Mouse (Mus musculus): ENCODE data around the gene Serpina3g. TPM values are rescaled to one million over a fixed set of nuclear protein-coding genes. Genes with fewer than 3 reads are reported as not detected.
A peak's percentile ranks its signal among the peaks of the same experiment; 100 is the strongest.

The Serpina3g gene
- polyA plus RNA-seq, 1 experiment from 2014 or later, result 0.44 TPM

GRCm38 (mm10) chr12:104261041-104261440, 25.0 kb downstream of the Serpina3g start:
- H3K4me3 ChIP-seq (ENCODE audit: low read depth, low read length), result no peak overlapping the region
- no peaks in the 10 kb centered on the region for H3K9me3 ChIP-seq (ENCODE audit: control insufficient read depth, low read length)
- ATAC-seq (ENCODE audit: low FRiP score) (no peak), DNase-seq (ENCODE audit: low spot score, missing footprints) (no peak)
- no peak overlapping the region for H3K27ac ChIP-seq (ENCODE audit: low read depth, low read length)
- no peak overlapping the region for H3K9ac ChIP-seq (ENCODE audit: low read length)
- H3K4me2 ChIP-seq, result no peak overlapping the region
- H3K36me3 ChIP-seq (ENCODE audit: control insufficient read depth, insufficient read depth, low read length), result no peaks in the 10 kb centered on the region
- no peaks in the 10 kb centered on the region; the same call in 1 of the 2 replicates for H3K4me1 ChIP-seq (ENCODE audit: control insufficient read depth, insufficient read depth, low read length)
- WGBS, result 74% methylated on average over 3 of the region's 3 CpGs
- no peaks in the 10 kb centered on the region for H3K27me3 ChIP-seq (ENCODE audit: control insufficient read depth, insufficient read depth, low read length)

GRCm38 (mm10) chr12:104262863-104263262, 26.8 kb downstream of the Serpina3g start, which contains the start of gene Serpina3i:
Gene Serpina3i (plus strand): TSS chr12:104263122.
- no peak within 1 kb of the TSS for H3K4me2 ChIP-seq
- H3K27me3 ChIP-seq (ENCODE audit: control insufficient read depth, insufficient read depth, low read length), result no peaks in the 10 kb centered on the region
- no peak within 1 kb of the TSS for H3K4me3 ChIP-seq (ENCODE audit: low read depth, low read length)
- H3K9ac ChIP-seq (ENCODE audit: low read length), result no peak within 1 kb of the TSS
- H3K27ac ChIP-seq (ENCODE audit: low read depth, low read length), result no peak within 1 kb of the TSS
- ATAC-seq (ENCODE audit: low FRiP score) (no peak), DNase-seq (ENCODE audit: low spot score, missing footprints) (no peak)
- H3K4me1 ChIP-seq (ENCODE audit: control insufficient read depth, insufficient read depth, low read length), result no peaks in the 10 kb centered on the region; the same call in 1 of the 2 replicates
- H3K9me3 ChIP-seq (ENCODE audit: control insufficient read depth, low read length), result no peaks in the 10 kb centered on the region
- no peaks in the 10 kb centered on the region for H3K36me3 ChIP-seq (ENCODE audit: control insufficient read depth, insufficient read depth, low read length)

- Histone ChIP-seq H3K9ac (ENCODE audit: low read length) (no peak overlapping the region), H3K36me3 (ENCODE audit: control insufficient read depth, insufficient read depth, low read length) (no peaks in the 10 kb centered on the region), H3K27ac (ENCODE audit: low read depth, low read length) (no peak overlapping the region), H3K4me1 (ENCODE audit: control insufficient read depth, insufficient read depth, low read length) (no peaks in the 10 kb centered on the region), H3K9me3 (ENCODE audit: control insufficient read depth, low read length) (no peaks in the 10 kb centered on the region), H3K27me3 (ENCODE audit: control insufficient read depth, insufficient read depth, low read length) (no peaks in the 10 kb centered on the region), H3K4me3 (ENCODE audit: low read depth, low read length) (no peak overlapping the region), H3K4me2 (no peak overlapping the region)
- WGBS, result 90% methylated on average over 3 of the region's 3 CpGs
- DNase-seq (ENCODE audit: low spot score, missing footprints) (no peak), ATAC-seq (ENCODE audit: low FRiP score) (no peak)
These were observed 30.3 kb downstream of the Serpina3g start for GRCm38 (mm10) chr12:104266374-104266773.

- no peak overlapping the region for H3K4me2 ChIP-seq
- ATAC-seq (ENCODE audit: low FRiP score) (no peak), DNase-seq (ENCODE audit: low spot score, missing footprints) (no peak)
- H3K27me3 ChIP-seq (ENCODE audit: control insufficient read depth, insufficient read depth, low read length), result no peaks in the 10 kb centered on the region
- no peak overlapping the region for H3K27ac ChIP-seq (ENCODE audit: low read depth, low read length)
- H3K4me3 ChIP-seq (ENCODE audit: low read depth, low read length), result no peak overlapping the region
- H3K9ac ChIP-seq (ENCODE audit: low read length), result no peak overlapping the region
- no peaks in the 10 kb centered on the region for H3K9me3 ChIP-seq (ENCODE audit: control insufficient read depth, low read length)
- no peaks in the 10 kb centered on the region for H3K36me3 ChIP-seq (ENCODE audit: control insufficient read depth, insufficient read depth, low read length)
- WGBS, result 88% methylated on average over 18 of the region's 18 CpGs
- H3K4me1 ChIP-seq (ENCODE audit: control insufficient read depth, insufficient read depth, low read length), result no peaks in the 10 kb centered on the region
These were observed 42.4 kb downstream of the Serpina3g start for GRCm38 (mm10) chr12:104278216-104279055.

GRCm38 (mm10) chr12:104279056-104279435, 43.0 kb downstream of the Serpina3g start:
- no peak overlapping the region for H3K4me2 ChIP-seq
- H3K4me1 ChIP-seq (ENCODE audit: control insufficient read depth, insufficient read depth, low read length), result no peaks in the 10 kb centered on the region
- H3K27ac ChIP-seq (ENCODE audit: low read depth, low read length), result no peak overlapping the region
- 22% methylated on average over 3 of the region's 3 CpGs for WGBS
- no peaks in the 10 kb centered on the region for H3K9me3 ChIP-seq (ENCODE audit: control insufficient read depth, low read length)
- DNase-seq (ENCODE audit: low spot score, missing footprints) (no peak), ATAC-seq (ENCODE audit: low FRiP score) (peak; percentile 58; the same call in 1 of the 2 replicates)
- H3K36me3 ChIP-seq (ENCODE audit: control insufficient read depth, insufficient read depth, low read length), result no peaks in the 10 kb centered on the region
- H3K27me3 ChIP-seq (ENCODE audit: control insufficient read depth, insufficient read depth, low read length), result no peaks in the 10 kb centered on the region
- H3K4me3 ChIP-seq (ENCODE audit: low read depth, low read length), result no peak overlapping the region
- H3K9ac ChIP-seq (ENCODE audit: low read length), result no peak overlapping the region

- no peaks in the 10 kb centered on the region for H3K9me3 ChIP-seq (ENCODE audit: control insufficient read depth, low read length)
- H3K4me2 ChIP-seq, result no peak overlapping the region
- H3K27ac ChIP-seq (ENCODE audit: low read depth, low read length), result no peak overlapping the region
- DNase-seq (ENCODE audit: low spot score, missing footprints), result no peak
- H3K9ac ChIP-seq (ENCODE audit: low read length), result no peak overlapping the region
- H3K4me3 ChIP-seq (ENCODE audit: low read depth, low read length), result no peak overlapping the region
- H3K4me1 ChIP-seq (ENCODE audit: control insufficient read depth, insufficient read depth, low read length), result no peaks in the 10 kb centered on the region
- ATAC-seq (ENCODE audit: low FRiP score), result no peak
- H3K36me3 ChIP-seq (ENCODE audit: control insufficient read depth, insufficient read depth, low read length), result no peaks in the 10 kb centered on the region
- 91% methylated on average over 11 of the region's 11 CpGs for WGBS
- no peaks in the 10 kb centered on the region for H3K27me3 ChIP-seq (ENCODE audit: control insufficient read depth, insufficient read depth, low read length)
These were observed 47.3 kb downstream of the Serpina3g start for GRCm38 (mm10) chr12:104283380-104283779.

GRCm38 (mm10) chr12:104288336-104288735, 52.3 kb downstream of the Serpina3g start:
- DNase-seq (ENCODE audit: low spot score, missing footprints) (no peak), ATAC-seq (ENCODE audit: low FRiP score) (no peak)
- Histone ChIP-seq H3K4me2 (no peak overlapping the region), H3K27me3 (ENCODE audit: control insufficient read depth, insufficient read depth, low read length) (no peaks in the 10 kb centered on the region), H3K36me3 (ENCODE audit: control insufficient read depth, insufficient read depth, low read length) (no peaks in the 10 kb centered on the region), H3K9me3 (ENCODE audit: control insufficient read depth, low read length) (no peaks in the 10 kb centered on the region), H3K27ac (ENCODE audit: low read depth, low read length) (no peak overlapping the region), H3K4me3 (ENCODE audit: low read depth, low read length) (no peak overlapping the region), H3K4me1 (ENCODE audit: control insufficient read depth, insufficient read depth, low read length) (no peaks in the 10 kb centered on the region), H3K9ac (ENCODE audit: low read length) (no peak overlapping the region)

- no peak for ATAC-seq (ENCODE audit: low FRiP score)
- H3K36me3 ChIP-seq (ENCODE audit: control insufficient read depth, insufficient read depth, low read length), result no peaks in the 10 kb centered on the region
- WGBS, result 56% methylated on average over 4 of the region's 4 CpGs
These were observed 53.8 kb downstream of the Serpina3g start for GRCm38 (mm10) chr12:104289872-104290271.

More at GRCm38 (mm10) chr12:104289872-104290271, 53.8 kb downstream of the Serpina3g start:
- no peak for DNase-seq (ENCODE audit: low spot score, missing footprints)
- H3K4me3 ChIP-seq (ENCODE audit: low read depth, low read length), result no peak overlapping the region
- H3K4me1 ChIP-seq (ENCODE audit: control insufficient read depth, insufficient read depth, low read length), result no peaks in the 10 kb centered on the region
- H3K27ac ChIP-seq (ENCODE audit: low read depth, low read length), result no peak overlapping the region
- no peak overlapping the region for H3K9ac ChIP-seq (ENCODE audit: low read length)
- no peaks in the 10 kb centered on the region for H3K27me3 ChIP-seq (ENCODE audit: control insufficient read depth, insufficient read depth, low read length)
- H3K9me3 ChIP-seq (ENCODE audit: control insufficient read depth, low read length), result no peaks in the 10 kb centered on the region
- no peak overlapping the region for H3K4me2 ChIP-seq

All from midbrain, embryonic 11.5 days (tissue).